Mouse (Mus musculus) neutrophil, adult 83 days (primary cell): ENCODE data around the gene Rorc. TPM values are rescaled to one million over a fixed set of nuclear protein-coding genes. Genes with fewer than 3 reads are reported as not detected.

Experiments
- total RNA-seq, 2 experiments: library from RNA; stranded (reverse); gene quantifications; one replicate each; pipeline ENCODE4 v1.2.4; 2023

Gene Rorc
- not detected for total RNA-seq

DNA sequence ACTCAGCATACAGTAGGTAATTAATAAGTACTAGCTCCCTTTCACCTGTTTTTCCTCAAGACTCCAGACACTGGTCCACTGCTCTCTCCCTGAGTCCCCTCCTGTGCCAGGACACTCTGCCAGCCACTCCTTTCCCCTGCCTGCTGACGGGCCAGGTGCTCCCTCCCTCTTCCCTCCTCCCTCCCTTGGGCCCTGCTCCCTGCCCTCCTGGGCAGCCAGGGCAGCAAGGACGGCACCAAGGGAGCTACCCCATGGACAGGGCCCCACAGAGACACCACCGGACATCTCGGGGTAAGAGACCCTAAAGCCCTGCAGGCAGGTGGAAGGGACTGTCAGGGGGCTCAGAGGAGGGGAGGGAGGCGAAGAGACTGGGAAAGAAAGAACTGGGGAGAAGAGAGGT lies at the start of gene Rorc:
Rorc (plus strand) TSS at position 154 of the 400 bp plus-strand sequence.

DNA sequence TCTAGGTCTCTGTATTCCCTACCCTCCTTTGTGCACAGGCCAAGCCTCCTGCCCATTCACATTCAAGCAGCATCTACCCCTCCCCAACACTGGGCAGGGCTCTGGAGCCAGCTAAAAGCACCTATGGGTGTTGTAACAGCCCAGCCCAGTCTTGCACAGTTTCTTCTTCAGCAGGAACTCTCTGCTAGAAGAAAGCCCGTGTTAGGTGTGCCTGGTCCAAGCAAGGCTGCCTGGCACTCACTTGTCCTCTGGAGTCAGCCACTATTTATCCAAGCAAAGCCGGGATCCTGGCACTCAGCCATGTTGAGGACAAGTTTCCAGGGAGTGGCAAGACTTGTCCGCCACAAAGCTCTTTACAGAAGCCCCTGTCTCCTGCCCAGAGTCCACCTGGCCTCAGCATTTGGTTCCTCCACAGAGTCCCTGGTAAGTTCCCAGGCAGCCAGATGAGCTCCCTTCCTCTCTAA lies 30.6 kb upstream of the Rorc start, which contains the start of gene Them5:
Them5 (plus strand) TSS at position 141 of the 464 bp plus-strand sequence.

DNA sequence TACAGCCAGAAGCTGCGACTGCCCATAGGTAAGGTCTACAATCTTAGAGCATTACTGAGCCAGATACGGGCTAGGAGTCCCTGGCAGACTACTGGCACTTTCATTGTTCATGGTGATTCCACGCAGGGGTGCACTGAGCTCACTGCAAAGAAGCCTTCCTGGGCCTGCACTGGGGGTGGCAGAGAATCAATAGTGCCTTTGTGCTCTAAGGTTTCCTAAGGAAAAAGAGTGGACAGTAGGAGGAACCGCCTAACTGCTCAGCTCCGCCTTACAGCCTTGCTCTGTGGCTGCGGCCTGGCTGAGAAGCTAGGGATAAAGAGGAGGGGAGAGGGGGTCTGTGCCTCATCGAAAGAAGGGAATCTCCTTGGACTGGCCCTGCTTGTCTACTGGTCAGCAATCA lies 10.5 kb upstream of the Rorc start, which contains the start of gene C2cd4d:
C2cd4d (plus strand) TSS at position 301 of the 400 bp plus-strand sequence.

DNA sequence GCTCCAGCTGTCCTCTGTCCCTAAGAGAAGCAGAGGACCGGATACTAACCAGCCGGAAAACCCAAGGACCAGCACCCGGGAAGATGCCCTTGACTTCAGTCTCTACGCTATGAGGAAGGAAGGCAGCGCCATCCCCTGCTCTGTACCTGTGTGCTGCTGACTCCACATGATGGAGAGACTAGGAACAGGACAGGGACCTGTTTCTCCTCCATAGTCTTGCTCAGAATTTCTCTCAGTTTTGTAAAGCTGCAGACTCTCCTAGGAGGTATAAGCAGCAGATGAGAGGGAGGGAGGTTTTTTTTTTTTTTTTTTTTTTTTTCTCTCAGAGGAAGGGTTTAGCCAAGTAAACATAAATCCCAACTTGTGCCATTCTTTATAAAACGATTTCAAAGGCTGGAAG lies 25.6 kb downstream of the Rorc start, which contains the start of gene Lingo4:
Lingo4 (plus strand) TSS at position 301 of the 400 bp plus-strand sequence.

DNA sequence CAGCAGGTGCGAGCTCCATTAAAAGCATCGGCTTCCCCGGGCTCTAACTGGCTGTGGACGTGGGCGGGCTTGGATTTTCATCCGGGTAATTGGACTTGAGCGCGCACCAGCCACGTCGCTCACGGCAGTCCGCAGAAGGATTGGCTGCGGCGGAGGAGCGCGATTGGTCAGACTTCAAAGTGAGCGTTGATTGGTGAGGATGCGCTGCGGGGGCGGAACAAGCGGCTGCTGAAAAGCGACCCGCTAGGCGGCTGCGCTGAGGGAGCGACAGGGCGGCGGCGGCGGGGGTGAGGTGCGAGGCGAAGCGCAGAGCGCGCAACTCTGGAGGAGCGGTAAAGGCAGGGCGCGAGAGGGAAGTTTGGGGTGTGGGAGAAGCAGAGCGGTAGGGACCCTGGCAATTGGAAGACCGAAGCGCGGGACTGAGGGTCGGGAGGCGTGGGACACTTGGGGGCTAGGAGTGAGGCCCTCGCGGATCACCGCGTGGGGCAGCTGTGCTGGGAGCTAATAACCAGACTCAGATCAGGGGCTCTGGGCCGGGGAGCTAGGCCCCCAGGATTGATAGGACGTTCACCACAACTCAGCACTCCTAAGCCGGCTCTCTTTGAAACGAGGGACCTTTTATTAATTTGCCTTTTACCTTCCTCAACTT lies 40.6 kb downstream of the Rorc start, which contains the start of gene Tdrkh:
Tdrkh (plus strand) TSS at position 243 of the 649 bp plus-strand sequence.

DNA sequence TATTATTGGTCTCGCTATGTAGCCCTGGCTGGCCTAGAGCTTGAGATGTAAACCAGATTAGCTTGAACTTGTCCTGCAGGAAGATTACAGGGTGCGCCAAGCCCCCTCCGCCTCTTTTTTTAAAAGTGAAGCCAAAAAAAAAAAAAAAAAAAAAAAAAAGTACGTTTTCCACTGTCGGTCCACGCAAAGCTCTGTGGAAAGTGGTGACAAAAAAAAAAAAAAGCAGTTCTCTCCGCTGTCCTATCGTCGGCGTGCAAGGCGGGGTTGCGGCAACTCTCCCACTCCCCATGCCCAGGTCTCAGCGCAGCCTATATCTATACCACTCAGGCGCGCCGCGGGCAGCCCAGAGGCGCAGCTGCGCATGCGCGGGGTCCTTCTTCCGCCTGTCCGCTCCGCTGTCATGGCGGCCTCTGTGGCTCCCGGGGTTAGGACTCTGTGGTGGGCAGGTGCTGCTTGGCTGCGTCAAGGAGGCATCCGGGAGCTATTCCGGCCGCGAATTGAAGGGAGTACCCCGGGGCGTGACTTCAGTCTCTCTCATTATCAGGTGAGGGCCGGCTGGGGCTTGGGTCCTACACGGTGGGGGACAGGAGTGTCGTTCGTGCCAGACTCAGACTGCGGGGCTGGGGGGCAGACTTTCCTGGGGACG lies 70.5 kb downstream of the Rorc start, which contains the start of gene Mrpl9:
Mrpl9 (plus strand) TSS at position 368 of the 646 bp plus-strand sequence.

DNA sequence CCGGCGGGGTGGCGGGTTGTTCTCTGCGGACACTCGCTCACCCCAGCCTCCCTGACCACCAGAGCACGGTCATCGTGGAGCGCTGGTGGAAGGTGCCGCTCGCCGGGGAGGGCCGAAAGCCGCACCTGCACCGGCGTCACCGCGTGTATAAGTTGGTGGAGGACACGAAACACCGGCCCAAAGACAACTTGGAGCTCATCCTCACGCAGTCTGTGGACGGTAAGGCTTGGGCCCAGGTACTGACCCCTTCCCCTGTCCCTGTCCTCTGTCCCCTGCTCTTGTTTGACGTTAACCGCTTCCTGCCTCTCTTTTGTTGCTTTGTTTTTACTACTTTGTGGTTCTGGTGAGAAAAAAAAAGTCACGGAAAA lies 71.0 kb downstream of the Rorc start, which contains the start of gene Oaz3:
Oaz3 (minus strand) TSS at position 319 of the 368 bp plus-strand sequence.

Other genes with a start within 250 kb of the Rorc start
- gene Gm10696, start 194.6 kb upstream of the Rorc start, total RNA-seq: not detected
- gene Gm5286, start 176.1 kb upstream of the Rorc start, total RNA-seq: not detected
- gene Gm4778, start 108.8 kb upstream of the Rorc start, total RNA-seq: not detected
- gene Them4, start 62.7 kb upstream of the Rorc start, total RNA-seq: 1 to 10 TPM in 1 of 2 experiments, under 1 TPM in 1; 0.90 to 1.2 TPM
- gene Them5, start 30.7 kb upstream of the Rorc start, total RNA-seq: not detected
- not detected for gene C2cd4d, start 10.4 kb upstream of the Rorc start, total RNA-seq
- gene Lingo4, start 25.7 kb downstream of the Rorc start, total RNA-seq: not detected
- 1 to 10 TPM in 1 of 2 experiments, under 1 TPM in 1; 0.88 to 1.4 TPM for gene Tdrkh, start 40.5 kb downstream of the Rorc start, total RNA-seq
- gene Mrpl9, start 70.5 kb downstream of the Rorc start, total RNA-seq: 10 to 100 TPM; 16.7 to 20.0 TPM
- not detected for gene Oaz3, start 71.1 kb downstream of the Rorc start, total RNA-seq
- not detected for gene Celf3, start 105.5 kb downstream of the Rorc start, total RNA-seq
- gene Riiad1, start 107.5 kb downstream of the Rorc start, total RNA-seq: 1 to 10 TPM in 1 of 2 experiments, not detected in 1; 2.6 TPM
- gene Snx27, start 209.9 kb downstream of the Rorc start, total RNA-seq: 10 to 100 TPM; 47.4 to 52.1 TPM